Mouse (Mus musculus) ES-E14 (cell line): ENCODE measurements around the gene Ankrd17. TPM values are rescaled to one million over a fixed set of nuclear protein-coding genes. Genes with fewer than 3 reads are reported as not detected.

Experiments
- DNase-seq: peaks from one replicate; pipeline ENCODE4 v3.0.0-alpha.2; 2013; ENCODE audit warnings: low read depth, low spot score
- H3K27ac ChIP-seq: 2 replicates; pipeline ENCODE4 v1.5.1; 2012; ENCODE audit warnings: low read depth, mild to moderate bottlenecking, low read length, moderate library complexity, mixed read lengths; ENCODE audit not compliant: poor library complexity, insufficient read depth, severe bottlenecking
- H3K36me3 ChIP-seq: 2 replicates; pipeline ENCODE4 v1.6.1; 2012; ENCODE audit warnings: mild to moderate bottlenecking, low read length, moderate library complexity, mixed read lengths; ENCODE audit not compliant: control insufficient read depth, poor library complexity, insufficient read depth, severe bottlenecking
- H3K4me1 ChIP-seq, 2 experiments: fragments of 150-350 bp in 1 of 2; sonication (generic) in 1 of 2; 2 replicates each; pipeline ENCODE4 v1.6.1; 2012; ENCODE audit warnings: low read length in 2 of 2, mild to moderate bottlenecking in 1 of 2, mixed read lengths in 1 of 2; ENCODE audit not compliant: control insufficient read depth in 2 of 2, insufficient read depth in 2 of 2, poor library complexity in 1 of 2
- H3K4me3 ChIP-seq, 2 experiments: fragments of 150-350 bp in 1 of 2; sonication (generic) in 1 of 2; 2 replicates each; pipeline ENCODE4 v1.5.1; 2012; ENCODE audit warnings: low read length in 2 of 2, low read depth in 1 of 2, mild to moderate bottlenecking in 1 of 2, mixed read lengths in 1 of 2; ENCODE audit not compliant: insufficient read depth in 1 of 2, poor library complexity in 1 of 2, severe bottlenecking in 1 of 2
- H3K9ac ChIP-seq: 2 replicates; pipeline ENCODE4 v1.6.1; 2012; ENCODE audit warnings: low read depth, mild to moderate bottlenecking, low read length, mixed read lengths; ENCODE audit not compliant: poor library complexity, insufficient read depth, severe bottlenecking
- H3K9me3 ChIP-seq: fragments of 150-350 bp; sonication (generic); 2 replicates; pipeline ENCODE4 v1.6.1; 2012; ENCODE audit warnings: low read depth, mild to moderate bottlenecking, low read length; ENCODE audit not compliant: control insufficient read depth, insufficient read depth
- CHD2 ChIP-seq: IDR thresholded peaks from 2 replicates; pipeline ENCODE4 v1.6.1; 2014; ENCODE audit warnings: mild to moderate bottlenecking, low read depth, low read length, inconsistent platforms
- HCFC1 ChIP-seq: IDR thresholded peaks from 2 replicates; pipeline ENCODE4 v1.6.1; 2012; ENCODE audit warnings: low read length, inconsistent platforms, borderline replicate concordance; ENCODE audit not compliant: insufficient read depth
- MAFK ChIP-seq: IDR thresholded peaks from 2 replicates; pipeline ENCODE4 v1.6.1; 2014; ENCODE audit warnings: mild to moderate bottlenecking, low read depth, low read length, inconsistent platforms; ENCODE audit not compliant: insufficient read depth
- ZC3H11A ChIP-seq: IDR thresholded peaks from 2 replicates; pipeline ENCODE4 v1.6.1; 2012; ENCODE audit warnings: low read depth, mild to moderate bottlenecking, inconsistent platforms, low read length, borderline replicate concordance
- ZNF384 ChIP-seq: IDR thresholded peaks from 2 replicates; pipeline ENCODE4 v1.6.1; 2012; ENCODE audit warnings: low read depth, low read length, inconsistent platforms
- in situ Hi-C, 2 experiments: fragments of 600-800 bp; cut with MboI; formaldehyde crosslinking; loops; one replicate each; pipeline ENCODE4 v1.15.1; 2025; ENCODE audit warnings: low sequenced_read_pairs in 2 of 2, inconsistent platforms in 1 of 2; ENCODE audit not compliant: unreplicated experiment in 2 of 2
- total RNA-seq: library from RNA; depleted of rRNA; stranded (reverse); fragments of 300-350 nt; gene quantifications from 2 replicates; pipeline ENCODE4 v1.2.3, GENCODE M21; 2012

Gene Ankrd17
- total RNA-seq, 1 experiment, result 70.0 TPM

DNA sequence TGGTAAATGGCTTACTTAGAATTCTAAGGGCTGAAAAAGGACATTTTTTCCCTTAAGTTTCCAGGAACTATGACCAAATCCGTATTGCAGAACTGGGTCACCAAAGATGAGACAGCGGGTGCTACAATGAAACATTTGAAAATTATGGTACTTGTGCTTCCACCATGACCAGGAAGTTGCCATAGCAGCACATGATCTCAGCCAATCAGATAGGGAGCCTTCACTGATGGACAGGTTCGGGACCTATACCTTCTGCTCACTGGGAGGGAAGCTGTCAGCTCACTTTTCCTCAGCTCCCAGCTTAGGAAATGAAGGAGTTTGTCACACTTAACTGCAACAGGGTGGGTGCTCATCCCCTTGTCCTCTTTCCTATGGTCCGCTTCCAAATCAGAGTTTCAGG lies 30.4 kb upstream of the Ankrd17 start:
- TF ChIP-seq CHD2 (no peak), ZC3H11A (no peak), HCFC1 (no peak), MAFK (no peak), ZNF384 (no peak)
- Histone ChIP-seq H3K9ac (no peak overlapping the region), H3K36me3 (no peaks in the 10 kb centered on the region), H3K27ac (no peak overlapping the region), H3K4me1 (no peaks in the 10 kb centered on the region), H3K9me3 (no peaks in the 10 kb centered on the region), H3K4me3 (no peak overlapping the region)
- in situ Hi-C loops, result no loop called here
- no peak for DNase-seq

- no peak for DNase-seq
- no peak overlapping the region for H3K27ac ChIP-seq
Measured at GRCm38 (mm10) chr5:90394322-90394721, 27.9 kb upstream of the Ankrd17 start.

GRCm38 (mm10) chr5:90393764-90394163 lies 27.4 kb upstream of the Ankrd17 start:
- no peak overlapping the region for H3K4me3 ChIP-seq
- no peak for TF ChIP-seq CHD2
- no peak for TF ChIP-seq MAFK
- no peak for TF ChIP-seq HCFC1
- no peak for TF ChIP-seq ZNF384
- no peak for TF ChIP-seq ZC3H11A
- no peaks in the 10 kb centered on the region for H3K9me3 ChIP-seq
- H3K27ac ChIP-seq, result no peak overlapping the region
- no peaks in the 10 kb centered on the region for H3K36me3 ChIP-seq
- DNase-seq, result no peak
- no peak overlapping the region for H3K9ac ChIP-seq
- no peaks in the 10 kb centered on the region for H3K4me1 ChIP-seq
- in situ Hi-C loops, result no loop called here

More at GRCm38 (mm10) chr5:90394322-90394721, 27.9 kb upstream of the Ankrd17 start:
- in situ Hi-C loops, result no loop called here
- no peak for TF ChIP-seq HCFC1
- no peak overlapping the region for H3K9ac ChIP-seq
- H3K4me3 ChIP-seq, result no peak overlapping the region
- no peaks in the 10 kb centered on the region for H3K36me3 ChIP-seq
- no peaks in the 10 kb centered on the region for H3K9me3 ChIP-seq
- H3K4me1 ChIP-seq, result no peaks in the 10 kb centered on the region

DNA sequence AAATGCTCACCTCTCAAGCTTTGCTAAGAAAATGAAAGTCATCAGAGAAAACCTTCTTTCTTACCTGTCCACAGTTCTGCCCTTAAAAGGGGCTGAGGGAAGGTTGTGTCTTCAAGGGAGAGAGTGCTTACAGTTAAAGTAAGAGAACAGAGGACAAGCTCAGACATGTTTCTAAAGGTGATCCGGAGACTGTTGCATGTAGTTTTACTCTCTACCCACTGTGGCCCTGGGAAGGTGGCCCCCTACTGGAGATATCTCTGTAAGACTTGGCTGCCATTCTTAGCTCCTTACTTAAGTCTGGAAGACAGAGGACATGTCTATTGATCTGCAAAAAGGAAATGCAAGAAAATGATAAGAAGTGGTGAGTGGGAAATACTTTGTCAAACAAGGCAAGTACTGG lies 16.7 kb upstream of the Ankrd17 start:
- Histone ChIP-seq H3K36me3 (no peaks in the 10 kb centered on the region), H3K9ac (no peak overlapping the region), H3K9me3 (no peaks in the 10 kb centered on the region), H3K4me1 (no peaks in the 10 kb centered on the region), H3K27ac (no peak overlapping the region; the same call in 1 of the 2 replicates), H3K4me3 (no peak overlapping the region)
- DNase-seq, result peak; percentile 51
- TF ChIP-seq HCFC1, result no peak
- TF ChIP-seq ZC3H11A, result no peak
- no peak for TF ChIP-seq ZNF384
- no peak for TF ChIP-seq CHD2
- TF ChIP-seq MAFK, result no peak
- in situ Hi-C loops, result no loop called here

DNA sequence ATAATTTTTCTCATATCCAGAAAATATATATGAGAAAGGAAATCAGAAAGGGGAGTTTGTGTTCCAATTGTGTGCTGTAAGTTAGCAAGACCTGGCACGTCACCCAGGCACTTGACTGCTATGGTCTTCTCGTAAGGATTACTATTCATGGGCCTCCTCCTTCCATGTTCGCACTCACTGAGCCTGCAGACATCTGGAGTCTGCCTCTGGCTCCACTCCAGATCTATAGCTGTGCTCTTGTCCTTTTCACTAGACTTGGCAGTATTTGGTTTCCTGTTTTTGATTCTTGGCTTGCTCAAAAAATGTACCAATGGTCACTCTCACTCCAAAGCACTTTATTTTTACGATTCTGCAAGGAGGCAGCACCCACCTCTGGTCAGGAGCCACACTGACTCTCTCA lies 15.1 kb upstream of the Ankrd17 start:
- in situ Hi-C loops, result no loop called here
- Histone ChIP-seq H3K27ac (no peak overlapping the region), H3K4me1 (no peaks in the 10 kb centered on the region), H3K9me3 (no peaks in the 10 kb centered on the region), H3K9ac (no peak overlapping the region), H3K4me3 (no peak overlapping the region), H3K36me3 (no peaks in the 10 kb centered on the region)
- DNase-seq, result no peak
- no peak for TF ChIP-seq ZC3H11A
- no peak for TF ChIP-seq HCFC1
- no peak for TF ChIP-seq CHD2
- no peak for TF ChIP-seq ZNF384
- TF ChIP-seq MAFK, result no peak
